7 mouse cellular contexts compared by ENCODE assay signal in genomic region chr11:58171459-58172091, GRCm38 (mm10). TPM values are rescaled to one million over a fixed set of nuclear protein-coding genes. Genes with fewer than 3 reads are reported as not detected.
DNase-seq lines count a peak whose midpoint lies in the region; ATAC-seq lines count a peak whose summit lies in the region.

Gene Mrpl22 (plus strand): TSS chr11:58171661.

- H3K4me2 ChIP-seq in embryonic facial prominence, embryonic 11.5 days (ENCODE audit: low read depth, low read length), result peak within 1 kb of the TSS; percentile 72
- H3K4me2 ChIP-seq in midbrain, embryonic 13.5 days (replicated peaks), result peak within 1 kb of the TSS; percentile 66

- DNase-seq in adrenal gland, postnatal 14 days, result peak; percentile 98
- DNase-seq in embryonic facial prominence, embryonic 11.5 days (ENCODE audit: low spot score), result peak; percentile 99
- DNase-seq in kidney, adult 11 months, result peak; percentile 95
- DNase-seq in limb, embryonic 10.5 days (ENCODE audit: low spot score), result peak; percentile 99
- peak; percentile 90 for DNase-seq in spleen, adult 12 weeks (ENCODE audit: low spot score)

- no peaks in the 10 kb centered on the region for H3K27me3 ChIP-seq in embryonic facial prominence, embryonic 11.5 days (ENCODE audit: control insufficient read depth, insufficient read depth, low read length)
- H3K27me3 ChIP-seq in limb, embryonic 10.5 days (ENCODE audit: low read depth, poor library complexity, severe bottlenecking), result no peaks in the 10 kb centered on the region
- H3K27me3 ChIP-seq in midbrain, embryonic 13.5 days, result no peaks in the 10 kb centered on the region

- no peaks in the 10 kb centered on the region for H3K9me3 ChIP-seq in embryonic facial prominence, embryonic 11.5 days (replicated peaks; ENCODE audit: control insufficient read depth, low read length)
- no peaks in the 10 kb centered on the region for H3K9me3 ChIP-seq in limb, embryonic 10.5 days (replicated peaks)
- H3K9me3 ChIP-seq in midbrain, embryonic 13.5 days, result no peaks in the 10 kb centered on the region

- under 1% methylated on average over 34 of the region's 34 CpGs for WGBS in embryonic facial prominence, embryonic 11.5 days
- WGBS in limb, embryonic 10.5 days, result under 1% methylated on average over 34 of the region's 34 CpGs
- WGBS in midbrain, embryonic 13.5 days, result under 1% methylated on average over 34 of the region's 34 CpGs

- H3K9ac ChIP-seq in embryonic facial prominence, embryonic 11.5 days (replicated peaks; ENCODE audit: low read length), result peak within 1 kb of the TSS; percentile 83
- H3K9ac ChIP-seq in midbrain, embryonic 13.5 days (replicated peaks), result peak within 1 kb of the TSS; percentile 75

- no peaks in the 10 kb centered on the region; the same call in 1 of the 2 replicates for H3K36me3 ChIP-seq in embryonic facial prominence, embryonic 11.5 days (replicated peaks; ENCODE audit: control insufficient read depth, insufficient read depth, low read depth, low read length)
- H3K36me3 ChIP-seq in limb, embryonic 10.5 days, result peaks cover 42% of the 10 kb centered on the region
- H3K36me3 ChIP-seq in midbrain, embryonic 13.5 days, result peaks cover 33% of the 10 kb centered on the region

- no peaks in the 10 kb centered on the region for H3K4me1 ChIP-seq in embryonic facial prominence, embryonic 11.5 days (ENCODE audit: control insufficient read depth, insufficient read depth, low read length)
- H3K4me1 ChIP-seq in limb, embryonic 10.5 days, result peaks cover 24% of the 10 kb centered on the region
- H3K4me1 ChIP-seq in midbrain, embryonic 13.5 days (replicated peaks), result peaks cover 22% of the 10 kb centered on the region

- ATAC-seq in embryonic facial prominence, embryonic 11.5 days (replicated peaks; ENCODE audit: insufficient number of reproducible peaks, low FRiP score, low TSS enrichment, low read depth), result peak; percentile 63
- ATAC-seq in granulocyte monocyte progenitor cell, adult 5-6 weeks (replicated peaks; ENCODE audit: poor library complexity, severe bottlenecking), result peak; percentile 77
- ATAC-seq in midbrain, embryonic 13.5 days, result peak; percentile 75

- H3K27ac ChIP-seq in embryonic facial prominence, embryonic 11.5 days (replicated peaks; ENCODE audit: low read depth, low read length), result no peak within 1 kb of the TSS; the same call in 1 of the 2 replicates
- peak within 1 kb of the TSS; percentile 81 for H3K27ac ChIP-seq in limb, embryonic 10.5 days
- 0 out of 2 replicates have a peak within 1 kb of the TSS, but pooled peaks have one; percentile 22 for H3K27ac ChIP-seq in midbrain, embryonic 13.5 days

- H3K4me3 ChIP-seq in embryonic facial prominence, embryonic 11.5 days (ENCODE audit: low read depth, low read length), result peak within 1 kb of the TSS; percentile 71
- H3K4me3 ChIP-seq in limb, embryonic 10.5 days, result peak within 1 kb of the TSS; percentile 79
- H3K4me3 ChIP-seq in midbrain, embryonic 13.5 days (replicated peaks), result peak within 1 kb of the TSS; percentile 67

RNA-seq across cellular contexts. Expression of gene Mrpl22, which starts in this region (rescaled TPM):
- total RNA-seq in adrenal gland, postnatal 14 days (2021), result 74.6 and 77.2 TPM in 2 replicates
- polyA plus RNA-seq in embryonic facial prominence, embryonic 11.5 days (2014; fragmentation: Nextera tagmentation; extraction: Ambion mirVana), result 132 and 146 TPM in 2 replicates
- total RNA-seq in granulocyte monocyte progenitor cell, adult 5-6 weeks (2014; fragmentation: Nextera tagmentation), result 77.4 and 92.5 TPM in 2 replicates
- 58.4 and 65.0 TPM in 2 replicates for total RNA-seq in granulocyte monocyte progenitor cell, adult 5-6 weeks (2017)
- 143 and 156 TPM in 2 replicates for polyA plus RNA-seq in limb, embryonic 10.5 days (2016; fragmentation: Nextera tagmentation; extraction: Ambion mirVana)
- 114 and 120 TPM in 2 replicates for polyA plus RNA-seq in midbrain, embryonic 13.5 days (2015; fragmentation: Nextera tagmentation; extraction: Ambion mirVana)
